Mouse (Mus musculus) heart, postnatal 4 days (tissue): ENCODE measurements around the gene Hus1. TPM values are rescaled to one million over a fixed set of nuclear protein-coding genes. Genes with fewer than 3 reads are reported as not detected.

Experiments used
- DNase-seq: peaks from one replicate; pipeline ENCODE4 v3.0.0; 2021
- total RNA-seq, 2 experiments: library from RNA; stranded (reverse); gene quantifications; 2 replicates each; pipeline ENCODE4 v1.2.3; 2021

Gene Hus1
- total RNA-seq, 2 experiments from 2014 or later = 17.4 to 17.6 TPM

DNA sequence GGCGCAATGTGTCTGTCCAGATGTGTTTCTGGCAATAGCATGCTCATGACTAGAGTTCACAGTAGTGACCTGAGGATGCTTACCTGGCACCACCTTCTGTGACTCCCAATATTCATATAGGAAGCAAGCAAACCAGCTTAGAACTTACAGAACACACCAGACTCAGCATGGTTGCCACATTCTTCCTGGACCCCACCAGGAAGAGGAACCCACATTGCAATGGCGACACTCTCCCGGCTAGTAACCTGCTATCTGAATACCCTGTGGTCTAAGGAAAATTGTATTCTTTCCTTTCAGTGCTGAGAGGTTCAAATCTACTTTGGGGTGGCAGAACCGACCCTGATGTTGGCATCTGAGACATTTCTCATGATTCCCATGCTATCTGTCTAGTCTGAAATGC lies 32.8 kb downstream of the Hus1 start:
- DNase-seq = no peak

GRCm38 (mm10) chr11:8973166-8973565 lies 37.8 kb downstream of the Hus1 start, which contains the start of gene Pkd1l1:
TSS of gene Pkd1l1 (minus strand) at chr11:8973266.
- no peak for DNase-seq

GRCm38 (mm10) chr11:8972093-8972492 lies 38.9 kb downstream of the Hus1 start:
- no peak for DNase-seq

- no peak for DNase-seq
These were observed 40.5 kb downstream of the Hus1 start for GRCm38 (mm10) chr11:8970509-8970908.

DNA sequence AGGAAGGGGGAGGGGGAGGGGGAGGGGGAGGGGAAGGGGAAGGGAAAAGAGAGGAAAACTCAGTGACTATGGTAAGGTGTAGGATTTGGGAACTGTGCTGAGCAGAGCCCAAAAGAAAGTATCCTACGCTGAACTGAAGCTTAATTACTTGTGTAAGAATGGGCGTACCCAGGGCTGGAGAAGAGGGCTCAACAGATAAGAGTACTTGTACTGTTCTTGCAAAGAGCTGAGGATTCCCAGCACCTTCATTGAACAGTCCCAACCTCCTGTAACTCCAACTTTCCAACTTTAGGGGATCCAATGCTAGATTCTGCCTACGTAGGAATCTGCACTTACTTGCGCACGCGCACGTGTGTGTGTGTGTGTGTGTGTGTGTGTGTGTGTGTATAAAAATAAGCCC lies 42.9 kb downstream of the Hus1 start:
- DNase-seq = no peak

DNA sequence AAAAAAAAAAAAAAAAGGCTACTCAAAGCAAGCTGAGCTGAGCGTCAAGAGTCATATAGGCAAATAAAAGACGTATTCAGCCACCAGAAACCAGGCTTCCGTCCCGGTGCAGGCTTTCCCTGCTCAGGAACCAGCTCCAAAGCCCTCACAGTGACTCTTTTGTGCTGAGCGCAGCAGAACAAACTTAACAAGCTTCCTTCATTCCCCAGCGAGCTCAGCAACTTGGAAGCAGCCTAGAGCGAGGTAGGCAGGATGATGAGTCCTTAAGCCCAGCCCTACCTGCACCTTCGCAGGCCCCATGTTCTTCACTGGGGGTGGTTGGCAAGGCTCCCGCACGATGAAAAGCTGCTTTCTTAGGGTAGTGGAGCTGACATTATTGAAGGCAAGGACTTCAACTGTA lies 52.4 kb downstream of the Hus1 start:
- no peak for DNase-seq

DNA sequence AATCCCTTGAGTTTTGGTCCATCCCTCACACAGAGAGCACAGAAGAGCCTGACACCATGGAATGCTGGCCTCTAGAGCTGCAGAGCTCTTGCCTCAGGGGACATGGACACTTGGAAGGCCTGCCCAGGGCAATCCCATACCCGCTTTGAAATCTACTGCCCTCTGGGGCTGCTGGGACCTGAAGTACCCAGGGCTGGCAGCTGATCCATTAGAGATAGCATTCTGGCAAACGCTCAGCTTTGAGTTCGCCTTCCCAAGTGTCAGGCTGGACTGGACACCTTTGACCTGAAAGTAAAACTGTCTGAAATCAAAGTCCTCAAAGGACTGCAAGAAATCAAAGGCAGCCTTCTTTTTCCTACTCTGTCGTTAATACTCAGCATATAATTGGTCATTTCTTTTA lies 52.9 kb downstream of the Hus1 start:
- DNase-seq = no peak

DNA sequence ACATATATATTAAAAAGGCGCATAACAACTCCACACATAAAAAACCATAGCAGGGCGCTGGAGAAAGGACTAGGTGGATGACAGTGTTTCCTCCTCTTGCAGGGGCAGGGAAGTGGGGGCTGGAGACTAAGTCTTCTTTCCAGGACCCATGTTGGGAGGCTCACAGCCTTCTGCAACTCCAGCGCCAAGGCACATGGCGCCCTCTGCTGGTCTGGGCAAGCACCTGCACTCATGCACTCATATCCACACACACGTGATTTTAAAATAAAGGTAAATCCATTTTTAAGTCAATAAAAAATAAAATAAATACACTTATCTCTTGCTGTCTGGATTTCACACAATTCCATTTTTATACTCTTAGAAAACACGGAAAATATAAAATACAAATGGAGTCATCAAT lies 54.0 kb downstream of the Hus1 start:
- peak; percentile 15 for DNase-seq

- peak; percentile 58 for DNase-seq
These were observed 55.3 kb downstream of the Hus1 start for GRCm38 (mm10) chr11:8955678-8956077.

DNA sequence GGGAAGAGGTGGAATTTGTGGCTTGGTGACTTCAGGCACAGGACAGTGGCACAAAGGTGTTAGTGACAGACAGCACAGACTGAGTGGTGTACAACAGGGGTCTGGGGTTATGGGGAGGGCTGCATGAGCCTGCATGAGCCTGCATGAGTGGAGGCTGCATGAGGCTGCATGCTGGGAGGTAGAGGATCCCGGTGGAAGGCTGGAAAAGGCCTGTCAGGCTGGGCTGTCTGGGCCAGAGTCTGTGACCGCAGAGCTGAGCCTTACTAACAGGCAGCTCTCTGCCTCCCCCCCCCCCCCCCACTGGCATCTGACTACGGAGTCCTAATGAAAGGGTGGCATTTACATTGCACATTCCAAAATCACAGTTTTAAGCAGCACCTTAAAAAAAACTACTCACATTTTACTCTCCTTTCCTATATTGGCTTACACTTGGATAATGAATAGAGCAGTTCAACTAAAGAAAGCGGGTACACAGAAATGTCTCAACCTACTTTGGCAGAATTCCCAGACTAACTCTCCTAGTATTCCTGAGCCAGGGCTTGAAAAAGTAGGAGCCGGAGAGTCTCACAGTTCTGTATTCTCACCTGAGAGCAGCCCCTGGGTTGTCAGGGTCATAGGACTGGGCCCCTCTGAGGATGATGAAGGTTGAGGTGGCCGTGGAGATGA lies 61.1 kb downstream of the Hus1 start:
- no peak for DNase-seq

- no peak for DNase-seq
These were observed 62.1 kb downstream of the Hus1 start for GRCm38 (mm10) chr11:8948871-8949270.

- DNase-seq = no peak
These were observed 66.9 kb downstream of the Hus1 start for GRCm38 (mm10) chr11:8944114-8944513.

Other genes with a start within 250 kb of the Hus1 start
- under 1 TPM in 1 of 2 experiments, not detected in 1; 0.05 TPM for gene Pkd1l1, start 37.9 kb downstream of the Hus1 start, total RNA-seq
- gene Gm11992, start 37.4 kb upstream of the Hus1 start, total RNA-seq = 1 to 10 TPM; 3.7 to 4.4 TPM
- 1 to 10 TPM; 6.9 to 8.7 TPM for gene Sun3, start 37.8 kb upstream of the Hus1 start, total RNA-seq
- 10 to 100 TPM; 57.7 to 59.0 TPM for gene Upp1, start 106.9 kb upstream of the Hus1 start, total RNA-seq
- under 1 TPM in 1 of 2 experiments, not detected in 1; 0.02 TPM for gene Abca13, start 180.8 kb upstream of the Hus1 start, total RNA-seq